Mouse (Mus musculus) bone marrow macrophage, adult 2 months (primary cell): ENCODE data around the gene Rsl24d1. TPM values are rescaled to one million over a fixed set of nuclear protein-coding genes. Genes with fewer than 3 reads are reported as not detected.

Source experiments
- H3K27ac ChIP-seq: 2 replicates; pipeline ENCODE4 v1.5.1; 2012; ENCODE audit warnings: low read depth, low read length; ENCODE audit not compliant: insufficient read depth
- H3K4me1 ChIP-seq: 2 replicates; pipeline ENCODE4 v1.6.1; 2012; ENCODE audit warnings: low read length; ENCODE audit not compliant: control insufficient read depth, insufficient read depth
- H3K4me3 ChIP-seq: 2 replicates; pipeline ENCODE4 v1.5.1; 2012; ENCODE audit warnings: mild to moderate bottlenecking, low read length, moderate library complexity; ENCODE audit not compliant: insufficient read depth
- CTCF ChIP-seq: IDR thresholded peaks from 2 replicates; pipeline ENCODE4 v1.5.1; 2012; ENCODE audit warnings: low read depth, mild to moderate bottlenecking, low read length, moderate library complexity
- POLR2A ChIP-seq: IDR thresholded peaks from 2 replicates; pipeline ENCODE4 v1.6.1; 2012; ENCODE audit warnings: mild to moderate bottlenecking, low read depth, low read length, borderline replicate concordance
- polyA plus RNA-seq: library from polyadenylated mRNA; stranded (reverse); fragments of >200 nt; gene quantifications from 2 replicates; pipeline ENCODE4 v1.2.4, GENCODE M21; 2012; ENCODE audit not compliant: missing spikeins, insufficient read depth, insufficient read length

The Rsl24d1 gene
- polyA plus RNA-seq, 1 experiment, result 51.3 TPM

DNA sequence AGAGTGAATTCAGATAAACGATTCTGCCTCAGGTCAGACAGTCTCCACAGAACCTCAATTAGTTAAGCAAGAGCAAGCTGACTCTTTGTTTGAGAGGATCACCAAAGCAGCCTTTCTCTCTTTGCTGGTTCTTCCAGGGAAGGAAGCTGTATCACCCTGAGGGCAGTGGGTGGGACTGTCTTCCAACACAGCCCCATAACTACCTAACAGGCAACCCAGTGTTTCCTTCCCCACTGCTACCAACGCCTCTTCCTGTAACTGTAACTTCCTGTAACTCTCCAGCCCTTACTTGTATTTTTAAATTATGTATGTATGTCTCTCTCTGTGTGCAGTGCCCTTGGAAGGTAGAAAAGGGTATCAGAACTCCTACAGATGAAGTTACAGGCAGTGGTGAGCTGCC lies 14.2 kb downstream of the Rsl24d1 start:
- Histone ChIP-seq H3K4me3 (no peak overlapping the region), H3K4me1 (peaks cover 25% of the 10 kb centered on the region), H3K27ac (no peak overlapping the region)
- no peak for TF ChIP-seq POLR2A
- no peak for TF ChIP-seq CTCF

DNA sequence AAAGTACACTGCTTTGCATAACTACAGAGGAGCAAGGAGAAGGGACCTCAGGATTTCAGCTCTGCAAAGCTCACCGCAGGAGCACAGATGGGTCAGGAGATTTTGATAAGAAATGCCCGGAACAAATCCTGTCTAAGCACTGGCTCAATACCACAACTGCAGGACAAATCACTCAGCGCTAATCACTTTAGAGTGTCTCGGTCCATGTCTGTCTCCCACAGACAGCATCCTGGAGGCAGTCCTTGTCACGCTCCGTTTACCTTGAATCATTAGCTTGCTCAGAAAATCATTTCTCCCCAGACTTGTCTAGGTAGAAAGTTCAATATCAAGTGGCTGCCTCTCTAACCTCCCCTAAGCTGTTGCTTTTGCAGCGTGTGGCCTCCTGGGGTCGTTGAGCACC lies 16.6 kb downstream of the Rsl24d1 start:
- no peak overlapping the region for H3K4me3 ChIP-seq
- no peak overlapping the region for H3K27ac ChIP-seq
- TF ChIP-seq CTCF (no peak), POLR2A (no peak)
- peaks cover 25% of the 10 kb centered on the region for H3K4me1 ChIP-seq

DNA sequence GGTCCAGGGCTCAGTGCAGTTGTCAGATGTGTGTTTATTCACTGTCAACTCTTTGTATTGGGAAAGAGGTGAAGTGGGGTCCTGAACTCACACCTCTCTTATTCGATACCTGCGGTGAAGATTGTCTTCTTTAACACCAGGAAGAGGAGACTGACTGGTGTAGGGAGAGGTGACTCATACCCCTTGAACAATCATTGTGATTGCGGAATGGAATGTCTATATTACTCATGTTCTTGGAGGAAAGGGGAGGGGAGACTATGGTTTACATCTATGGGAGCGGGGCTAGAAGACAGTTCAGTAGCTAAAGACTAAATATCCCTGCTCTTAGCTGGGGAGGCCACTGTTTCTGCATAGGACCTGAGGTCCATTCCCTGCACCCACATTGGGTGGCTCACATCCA lies 17.3 kb downstream of the Rsl24d1 start:
- Histone ChIP-seq H3K4me3 (no peak overlapping the region), H3K27ac (no peak overlapping the region), H3K4me1 (peaks cover 25% of the 10 kb centered on the region)
- no peak for TF ChIP-seq POLR2A
- no peak for TF ChIP-seq CTCF

DNA sequence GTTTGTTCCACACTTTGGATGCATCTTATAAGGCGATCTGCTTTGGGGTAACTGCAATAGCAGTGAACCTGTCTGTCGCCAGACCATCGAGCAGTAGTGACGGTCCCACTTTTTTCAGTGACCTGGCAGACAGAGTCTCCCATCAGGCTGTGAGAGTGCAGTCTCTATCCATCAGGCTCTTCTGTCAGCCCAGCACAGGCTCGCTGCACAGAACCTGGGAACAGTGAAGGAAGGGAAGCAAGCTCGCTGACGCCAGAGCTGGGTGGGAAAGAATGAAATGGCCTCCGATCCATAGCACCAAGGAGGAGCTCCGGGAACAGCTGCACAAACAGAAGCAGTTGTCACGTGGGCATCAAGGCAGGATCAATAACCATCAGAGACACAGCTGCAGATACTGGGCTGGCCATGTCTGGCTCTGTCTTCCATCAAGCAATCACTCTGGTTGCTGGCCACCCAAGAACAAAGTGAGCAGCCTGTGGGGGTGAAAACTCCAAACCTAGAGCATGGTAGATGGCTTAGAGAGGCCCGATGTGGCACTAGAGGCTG lies 24.2 kb downstream of the Rsl24d1 start:
- no peaks in the 10 kb centered on the region for H3K4me1 ChIP-seq
- TF ChIP-seq POLR2A (no peak), CTCF (no peak)
- no peak overlapping the region for H3K4me3 ChIP-seq
- no peak overlapping the region for H3K27ac ChIP-seq

DNA sequence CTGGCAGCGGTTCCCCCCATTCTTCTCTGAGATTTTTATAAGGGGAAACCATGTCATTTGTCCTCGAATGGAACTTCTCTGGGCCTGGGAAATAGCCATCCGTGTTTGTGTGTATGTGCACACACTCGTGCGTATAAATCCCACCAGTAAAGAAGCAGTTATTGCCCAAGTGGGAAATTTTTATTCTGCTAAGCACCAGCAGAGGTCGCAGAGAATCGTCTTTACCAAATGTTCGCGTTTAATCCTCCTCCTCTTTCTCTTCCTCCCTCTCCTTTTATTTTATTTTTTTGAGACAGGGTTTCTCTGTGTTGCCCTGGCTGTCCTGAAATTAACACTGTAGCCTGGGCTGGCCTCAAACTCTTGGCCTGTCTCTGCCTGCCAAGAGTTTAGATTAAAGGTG lies 41.1 kb downstream of the Rsl24d1 start:
- H3K27ac ChIP-seq, result no peak overlapping the region
- H3K4me3 ChIP-seq, result no peak overlapping the region
- TF ChIP-seq CTCF (no peak), POLR2A (no peak)

DNA sequence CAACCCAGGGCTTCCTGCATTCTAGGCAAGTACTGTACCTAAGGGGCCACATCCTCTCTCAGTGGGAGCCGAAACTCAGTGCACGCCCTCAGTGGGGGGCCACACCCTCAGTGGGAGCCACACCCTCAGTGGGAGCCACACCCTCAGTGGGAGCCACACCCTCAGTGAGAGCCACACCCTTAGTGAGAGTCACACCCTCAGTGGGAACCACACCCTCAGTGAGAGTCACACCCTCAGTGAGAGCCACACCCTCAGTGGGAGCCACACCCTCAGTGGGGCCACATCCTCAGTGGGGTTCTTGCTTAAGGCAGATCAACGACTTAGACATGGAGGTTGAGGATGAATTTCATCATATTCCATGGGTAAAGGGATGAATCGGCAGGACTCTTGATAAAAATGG lies 44.7 kb downstream of the Rsl24d1 start:
- Histone ChIP-seq H3K4me3 (no peak overlapping the region), H3K4me1 (no peaks in the 10 kb centered on the region), H3K27ac (no peak overlapping the region)
- TF ChIP-seq POLR2A, result no peak
- TF ChIP-seq CTCF, result no peak

More for the DNA sequence above, 41.1 kb downstream of the Rsl24d1 start:
- H3K4me1 ChIP-seq, result no peaks in the 10 kb centered on the region

DNA sequence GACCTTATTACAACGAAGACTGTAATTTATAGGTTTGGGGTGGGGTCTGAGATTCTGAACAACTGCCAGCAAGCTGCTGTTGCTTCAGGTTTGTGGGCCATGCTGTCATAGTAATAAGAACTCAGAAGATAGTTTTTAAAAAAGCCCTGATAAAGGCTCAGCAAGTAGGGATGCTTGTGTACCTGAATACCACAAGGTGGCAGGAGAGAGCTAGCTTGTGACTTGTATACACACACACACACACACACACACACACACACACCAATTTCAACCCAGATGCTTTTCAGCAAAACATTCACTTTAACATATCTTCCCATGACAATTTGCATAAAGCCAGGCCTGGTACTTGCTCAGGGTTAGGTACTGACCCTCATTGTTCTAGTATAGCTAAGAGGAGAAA lies 46.0 kb downstream of the Rsl24d1 start:
- H3K27ac ChIP-seq, result no peak overlapping the region
- TF ChIP-seq CTCF, result no peak
- TF ChIP-seq POLR2A, result no peak
- no peak overlapping the region for H3K4me3 ChIP-seq
- no peaks in the 10 kb centered on the region for H3K4me1 ChIP-seq

DNA sequence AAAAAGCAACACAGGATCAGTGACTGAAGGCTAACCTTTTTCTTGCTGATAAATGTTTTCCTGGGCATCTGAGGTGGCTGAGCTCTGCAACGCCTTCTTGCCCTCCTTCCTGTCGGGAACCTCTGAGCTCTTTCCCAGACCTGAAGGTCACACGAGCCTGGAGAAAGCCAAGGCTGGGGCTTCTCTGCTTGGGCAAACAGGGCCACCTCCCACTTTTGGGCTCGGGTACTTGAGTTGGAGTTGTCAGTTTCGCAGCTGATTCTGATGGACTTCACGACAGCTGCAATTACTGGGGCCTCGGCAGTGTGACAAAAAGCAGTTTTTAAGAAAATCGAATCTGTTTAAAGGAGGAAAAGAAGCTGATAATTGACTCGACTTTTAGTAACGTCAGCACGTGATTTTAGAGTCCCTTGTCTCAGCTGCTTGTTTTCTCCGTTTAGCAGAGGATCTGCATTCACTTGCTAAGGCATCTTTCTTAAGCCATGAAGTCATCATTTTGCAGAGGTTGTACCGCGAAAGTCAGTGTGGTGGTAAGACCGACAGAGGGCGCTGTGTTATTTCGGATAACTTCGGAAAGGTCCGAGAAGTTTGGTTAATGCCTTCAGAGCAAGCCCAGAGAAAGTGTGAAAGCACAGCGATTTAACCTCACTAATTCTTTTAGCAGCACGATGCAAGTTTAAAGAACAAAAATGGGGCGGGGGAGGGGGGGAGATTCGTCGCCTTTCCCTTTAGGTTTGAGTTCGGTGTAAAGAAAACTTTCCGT lies 49.5 kb downstream of the Rsl24d1 start:
- H3K4me3 ChIP-seq, result peak overlapping the region; percentile 37
- no peak overlapping the region for H3K27ac ChIP-seq
- no peaks in the 10 kb centered on the region for H3K4me1 ChIP-seq
- TF ChIP-seq CTCF (peak; percentile 28; the same call in 1 of the 2 replicates), POLR2A (no peak)

DNA sequence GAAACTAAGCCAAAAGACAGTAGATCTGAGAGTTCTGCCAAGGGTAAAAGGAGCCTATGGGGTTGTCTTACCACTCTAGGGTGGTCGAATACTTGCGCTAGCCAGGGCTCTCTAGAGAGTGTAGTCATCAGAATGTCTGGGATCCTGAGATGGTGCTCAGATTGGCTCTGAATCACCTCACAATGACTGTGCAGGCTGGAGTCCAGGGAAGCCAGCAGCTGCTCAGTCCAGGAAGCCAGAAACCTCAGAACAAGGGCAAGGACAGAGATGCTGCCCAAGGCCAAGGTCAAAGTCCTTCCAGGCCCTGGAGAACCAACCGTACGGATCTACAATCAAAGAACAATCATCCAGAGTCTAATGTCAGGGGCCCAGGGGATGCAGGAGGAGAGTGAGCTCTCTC lies 52.4 kb downstream of the Rsl24d1 start:
- H3K4me3 ChIP-seq, result no peak overlapping the region
- no peak overlapping the region for H3K27ac ChIP-seq
- no peak for TF ChIP-seq CTCF
- TF ChIP-seq POLR2A, result no peak
- no peaks in the 10 kb centered on the region for H3K4me1 ChIP-seq

Other genes starting within 250 kb of the Rsl24d1 start
- not detected in 2 replicates for gene Pygo1, start 187.8 kb upstream of the Rsl24d1 start, polyA plus RNA-seq
- gene Dyx1c1, start 154.6 kb upstream of the Rsl24d1 start, polyA plus RNA-seq, result 0.34 and 0.48 TPM in 2 replicates
- not detected in 2 replicates for gene Gm44503, start 154.6 kb upstream of the Rsl24d1 start, polyA plus RNA-seq
- gene Ccpg1os, start 128.0 kb upstream of the Rsl24d1 start, polyA plus RNA-seq, result 6.8 and 7.7 TPM in 2 replicates
- 91.6 and 95.8 TPM in 2 replicates for gene Ccpg1, start 128.0 kb upstream of the Rsl24d1 start, polyA plus RNA-seq
- 12.6 and 15.3 TPM in 2 replicates for gene Pigb, start 73.0 kb upstream of the Rsl24d1 start, polyA plus RNA-seq
- 2.6 and 3.0 TPM in 2 replicates for gene Rab27a, start 68.6 kb upstream of the Rsl24d1 start, polyA plus RNA-seq
- not detected in 2 replicates for gene Khdc3, start 11.6 kb upstream of the Rsl24d1 start, polyA plus RNA-seq
- gene Gm20509, start 11.0 kb upstream of the Rsl24d1 start, polyA plus RNA-seq, result not detected in 2 replicates